Mouse (Mus musculus) embryonic facial prominence, embryonic 11.5 days (tissue): ENCODE data around the gene Sult2a7. TPM values are rescaled to one million over a fixed set of nuclear protein-coding genes. Genes with fewer than 3 reads are reported as not detected.

ENCODE experiments used
- ATAC-seq: fragments of 200-750 bp; cut with Nextera tagmentation; replicated peaks from 2 replicates; pipeline ENCODE4 v1.8.0; 2017; ENCODE audit warnings: low read depth; ENCODE audit not compliant: insufficient number of reproducible peaks, low FRiP score, low TSS enrichment
- DNase-seq: peaks from one replicate; pipeline ENCODE4 v3.0.0-alpha.2; 2015; ENCODE audit warnings: low spot score
- H3K27ac ChIP-seq: fragments of 300-500 bp; sonication (generic); replicated peaks from 2 replicates; pipeline ENCODE4 v1.5.1; 2014; ENCODE audit warnings: mild to moderate bottlenecking, low read depth, low read length, control low read depth
- H3K27me3 ChIP-seq: fragments of 300-500 bp; sonication (generic); 2 replicates; pipeline ENCODE4 v1.6.1; 2014; ENCODE audit warnings: mild to moderate bottlenecking, low read length, moderate library complexity, mixed read lengths; ENCODE audit not compliant: control insufficient read depth, insufficient read depth
- H3K36me3 ChIP-seq: fragments of 300-500 bp; sonication (generic); replicated peaks from 2 replicates; pipeline ENCODE4 v1.6.1; 2014; ENCODE audit warnings: low read depth, mild to moderate bottlenecking, low read length, moderate library complexity, mixed read lengths; ENCODE audit not compliant: control insufficient read depth, insufficient read depth
- H3K4me1 ChIP-seq: fragments of 300-500 bp; sonication (generic); 2 replicates; pipeline ENCODE4 v1.6.1; 2014; ENCODE audit warnings: low read length, mixed read lengths; ENCODE audit not compliant: control insufficient read depth, insufficient read depth
- H3K4me2 ChIP-seq: fragments of 300-500 bp; sonication (generic); 2 replicates; pipeline ENCODE4 v1.6.1; 2014; ENCODE audit warnings: low read depth, mild to moderate bottlenecking, control low read depth, low read length, moderate library complexity
- H3K4me3 ChIP-seq: fragments of 300-500 bp; sonication (generic); 2 replicates; pipeline ENCODE4 v1.5.1; 2014; ENCODE audit warnings: low read depth, low read length, control low read depth
- H3K9ac ChIP-seq: fragments of 300-500 bp; sonication (generic); replicated peaks from 2 replicates; pipeline ENCODE4 v1.6.1; 2014; ENCODE audit warnings: mild to moderate bottlenecking, control low read depth, low read length
- H3K9me3 ChIP-seq: fragments of 300-500 bp; sonication (generic); replicated peaks from 2 replicates; pipeline ENCODE4 v1.6.1; 2016; ENCODE audit warnings: mild to moderate bottlenecking, low read length, inconsistent platforms, mixed read lengths; ENCODE audit not compliant: control insufficient read depth
- WGBS: fragments of 180-500 bp; shearing (Covaris S2); extraction: QIAGEN DNeasy Blood & Tissue Kit; methylation state at CpG from one replicate; pipeline ENCODE4 v1.1.7; 2014; 5-methylcytosine and 5-hydroxymethylcytosine counted together
- polyA plus RNA-seq: library from polyadenylated mRNA; unstranded; fragments of >200 nt; fragmentation: Nextera tagmentation; extraction: Ambion mirVana; gene quantifications from 2 replicates; pipeline ENCODE4 v1.2.1, GENCODE M21; 2014

Gene Sult2a7
- polyA plus RNA-seq: not detected in 2 replicates

GRCm38 (mm10) chr7:14494130-14494529 is at the start of gene Sult2a7:
Sult2a7 (minus strand) TSS chr7:14494230.
- no peaks in the 10 kb centered on the region for H3K9me3 ChIP-seq
- no peak within 1 kb of the TSS for H3K4me2 ChIP-seq
- no peak for DNase-seq
- no peaks in the 10 kb centered on the region for H3K27me3 ChIP-seq
- H3K4me1 ChIP-seq: no peaks in the 10 kb centered on the region
- no peaks in the 10 kb centered on the region for H3K36me3 ChIP-seq
- 90% methylated on average over 4 of the region's 4 CpGs for WGBS
- no peak within 1 kb of the TSS for H3K9ac ChIP-seq
- ATAC-seq: no peak
- no peak within 1 kb of the TSS for H3K4me3 ChIP-seq
- no peak within 1 kb of the TSS for H3K27ac ChIP-seq

GRCm38 (mm10) chr7:14525280-14525679 is 31.2 kb upstream of the Sult2a7 start:
- no peak for ATAC-seq
- Histone ChIP-seq H3K4me1 (no peaks in the 10 kb centered on the region), H3K9ac (no peak overlapping the region), H3K9me3 (no peaks in the 10 kb centered on the region; the same call in 1 of the 2 replicates), H3K4me2 (no peak overlapping the region), H3K4me3 (no peak overlapping the region), H3K27ac (no peak overlapping the region), H3K36me3 (no peaks in the 10 kb centered on the region), H3K27me3 (no peaks in the 10 kb centered on the region)
- DNase-seq: no peak
- WGBS: 67% methylated on average over 1 of the region's 1 CpGs

DNA sequence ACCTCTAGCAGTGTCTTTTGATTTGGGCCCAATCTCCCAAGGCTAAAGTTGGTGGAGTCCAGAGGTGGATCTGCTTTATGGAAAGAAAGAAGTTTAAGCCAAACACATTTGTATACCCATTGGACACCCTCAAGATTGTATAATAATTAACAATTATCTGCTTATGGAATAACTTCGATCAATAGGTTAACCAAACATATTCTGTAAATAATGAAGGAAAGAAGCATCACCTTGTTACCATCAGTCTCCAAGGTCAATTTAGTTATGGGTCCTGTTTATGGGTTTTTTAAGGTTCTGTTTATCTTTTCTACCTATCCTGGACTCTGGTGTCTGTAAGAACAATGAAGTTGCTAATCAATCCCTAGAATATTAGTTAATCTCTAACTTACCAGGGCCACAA is 28.6 kb upstream of the Sult2a7 start:
- H3K27ac ChIP-seq: no peak overlapping the region
- H3K4me1 ChIP-seq: no peaks in the 10 kb centered on the region
- no peak for ATAC-seq
- H3K27me3 ChIP-seq: no peaks in the 10 kb centered on the region
- H3K4me3 ChIP-seq: no peak overlapping the region
- no peak overlapping the region for H3K9ac ChIP-seq
- no peak overlapping the region for H3K4me2 ChIP-seq
- H3K9me3 ChIP-seq: no peaks in the 10 kb centered on the region; the same call in none of the 2 replicates
- H3K36me3 ChIP-seq: no peaks in the 10 kb centered on the region
- DNase-seq: no peak
- WGBS: 90% methylated on average over 1 of the region's 1 CpGs

- peaks cover 3% of the 10 kb centered on the region for H3K9me3 ChIP-seq
- H3K36me3 ChIP-seq: no peaks in the 10 kb centered on the region
- H3K27ac ChIP-seq: no peak overlapping the region
- no peaks in the 10 kb centered on the region for H3K27me3 ChIP-seq
- DNase-seq: no peak
- ATAC-seq: no peak
- no peaks in the 10 kb centered on the region for H3K4me1 ChIP-seq
- no peak overlapping the region for H3K4me2 ChIP-seq
- H3K9ac ChIP-seq: no peak overlapping the region
- H3K4me3 ChIP-seq: no peak overlapping the region
- 74% methylated on average over 3 of the region's 3 CpGs for WGBS
Observed at GRCm38 (mm10) chr7:14518301-14518700, 24.3 kb upstream of the Sult2a7 start.

DNA sequence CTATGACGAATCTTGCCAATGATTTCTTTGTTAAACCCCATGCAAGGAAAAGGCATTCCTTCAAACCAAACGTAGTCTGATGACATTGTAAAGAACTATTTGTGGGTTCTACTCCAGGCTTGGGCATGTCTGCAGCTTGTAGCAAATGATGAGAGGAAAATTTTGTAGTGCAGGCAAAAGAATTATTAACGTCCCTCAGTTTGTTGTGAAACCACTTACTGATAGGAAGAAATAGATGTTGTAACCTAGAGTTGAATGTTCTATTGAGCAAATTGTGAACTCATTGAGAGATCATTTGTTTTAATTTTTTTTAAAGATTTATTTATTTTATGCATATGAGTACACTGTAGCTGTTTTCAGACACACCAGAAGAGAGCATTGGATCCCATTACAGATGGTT is 1.1 kb downstream of the Sult2a7 start:
- ATAC-seq: no peak
- DNase-seq: no peak
- Histone ChIP-seq H3K9me3 (no peaks in the 10 kb centered on the region), H3K4me1 (no peaks in the 10 kb centered on the region), H3K27me3 (no peaks in the 10 kb centered on the region), H3K27ac (no peak overlapping the region), H3K4me3 (no peak overlapping the region), H3K4me2 (no peak overlapping the region), H3K36me3 (no peaks in the 10 kb centered on the region), H3K9ac (no peak overlapping the region)
- 73% methylated on average over 3 of the region's 3 CpGs for WGBS

- 63% methylated on average over 3 of the region's 3 CpGs for WGBS
- Histone ChIP-seq H3K4me1 (no peaks in the 10 kb centered on the region), H3K4me3 (no peak within 1 kb of the TSS)
Observed at GRCm38 (mm10) chr7:14446534-14446933, 47.5 kb downstream of the Sult2a7 start, which contains the start of gene Sult2a8. Sult2a8 (minus strand) TSS chr7:14446769.

GRCm38 (mm10) chr7:14439581-14439980 is 54.4 kb downstream of the Sult2a7 start:
- DNase-seq: no peak
- peaks cover 3% of the 10 kb centered on the region; the same call in 1 of the 2 replicates for H3K9me3 ChIP-seq
- H3K27me3 ChIP-seq: no peaks in the 10 kb centered on the region
- no peaks in the 10 kb centered on the region for H3K36me3 ChIP-seq
- H3K4me3 ChIP-seq: no peak overlapping the region
- H3K4me2 ChIP-seq: no peak overlapping the region
- ATAC-seq: no peak
- H3K4me1 ChIP-seq: no peaks in the 10 kb centered on the region
- H3K27ac ChIP-seq: no peak overlapping the region
- H3K9ac ChIP-seq: no peak overlapping the region

More at GRCm38 (mm10) chr7:14446534-14446933, 47.5 kb downstream of the Sult2a7 start, which contains the start of gene Sult2a8:
- H3K36me3 ChIP-seq: no peaks in the 10 kb centered on the region
- DNase-seq (no peak), ATAC-seq (no peak)
- H3K9ac ChIP-seq: no peak within 1 kb of the TSS
- no peak within 1 kb of the TSS for H3K4me2 ChIP-seq
- H3K27me3 ChIP-seq: no peaks in the 10 kb centered on the region
- H3K27ac ChIP-seq: no peak within 1 kb of the TSS
- no peaks in the 10 kb centered on the region; the same call in 1 of the 2 replicates for H3K9me3 ChIP-seq

DNA sequence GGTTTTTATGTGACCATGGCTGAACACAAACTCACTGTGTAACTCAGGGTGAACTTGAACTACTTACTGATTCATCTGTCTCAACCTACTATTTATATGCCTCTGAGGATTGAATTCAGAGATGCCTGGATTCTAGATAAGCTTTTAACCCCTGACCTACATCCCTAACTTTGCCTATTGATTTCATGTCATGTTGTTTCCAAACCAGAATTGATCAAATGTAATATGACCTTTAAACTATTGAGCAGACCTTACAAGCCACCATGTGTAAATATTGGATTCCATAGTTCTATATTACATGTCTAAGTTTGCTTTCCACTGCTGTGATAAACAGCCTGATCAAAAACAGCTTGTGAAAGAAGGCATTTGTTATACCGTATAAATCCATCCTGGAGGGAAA is 55.5 kb downstream of the Sult2a7 start:
- H3K4me3 ChIP-seq: no peak overlapping the region
- no peak overlapping the region for H3K27ac ChIP-seq
- DNase-seq: no peak
- H3K9ac ChIP-seq: no peak overlapping the region
- H3K9me3 ChIP-seq: peaks cover 3% of the 10 kb centered on the region; the same call in 1 of the 2 replicates
- H3K27me3 ChIP-seq: no peaks in the 10 kb centered on the region
- 70% methylated on average over 1 of the region's 1 CpGs for WGBS
- H3K4me1 ChIP-seq: no peaks in the 10 kb centered on the region
- no peaks in the 10 kb centered on the region for H3K36me3 ChIP-seq
- no peak for ATAC-seq
- no peak overlapping the region for H3K4me2 ChIP-seq
